Mouse (Mus musculus): ENCODE results near the gene Ttn. TPM values are rescaled to one million over a fixed set of nuclear protein-coding genes. Genes with fewer than 3 reads are reported as not detected.
"Not testable (repeated sequence)": the region's sequence is repeated elsewhere in the genome, so short reads cannot be mapped to it uniquely, and the experiment has no call there.

Ttn gene
- 1,000 to 10,000 TPM; 4,187 to 4,191 TPM for total RNA-seq (2021)
- long read RNA-seq, experiment 1, partial matches to known transcripts: 145 of 246 reads
- long read RNA-seq, experiment 1, other reads (novel, unspliced or antisense): 100 of 246 reads
- long read RNA-seq, experiment 2, partial matches to known transcripts: 146 of 239 reads
- long read RNA-seq, experiment 2, other reads (novel, unspliced or antisense): 91 of 239 reads

DNA sequence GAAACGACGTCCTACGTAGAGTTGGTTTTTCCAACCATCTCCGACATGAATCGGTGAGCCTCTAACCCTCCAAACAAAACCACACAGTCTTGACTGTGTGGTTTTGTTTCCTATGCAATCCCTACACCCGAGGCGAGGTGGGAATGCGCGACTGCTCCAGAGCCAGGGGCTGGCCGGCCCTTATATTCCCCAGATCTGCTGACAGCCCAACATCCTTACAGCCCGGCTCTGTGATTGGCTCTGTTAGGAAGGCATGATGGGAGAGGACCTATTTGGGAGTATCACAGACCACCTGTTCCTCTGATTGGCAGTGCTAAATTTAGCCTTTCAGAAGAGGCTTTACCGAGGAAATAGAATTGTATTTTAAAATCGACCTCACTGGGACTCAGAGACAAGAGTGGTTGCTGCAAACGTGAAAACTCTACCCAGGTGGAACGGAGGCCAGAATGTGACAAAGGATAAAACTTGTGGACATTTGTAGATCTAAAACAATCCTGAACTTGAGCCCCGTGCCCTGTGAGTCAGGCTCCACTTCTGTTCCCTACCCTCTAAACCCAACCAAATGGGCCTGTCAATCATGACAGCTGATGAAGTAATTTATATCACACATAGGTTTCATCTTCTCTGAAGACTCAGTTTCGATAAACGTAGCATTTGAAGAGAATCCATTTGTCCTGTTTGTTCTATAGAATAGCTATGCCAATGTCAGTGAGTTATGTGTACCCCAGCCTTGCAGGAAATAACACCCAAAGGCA is at the start of gene Ttn:
Ttn (minus strand) TSS at position 157 of the 755 bp plus-strand sequence.
- peak; percentile 76 for DNase-seq
- intact Hi-C loops (cut with DNase I; ENCODE audit: low total_unique reads): no loop called here

DNA sequence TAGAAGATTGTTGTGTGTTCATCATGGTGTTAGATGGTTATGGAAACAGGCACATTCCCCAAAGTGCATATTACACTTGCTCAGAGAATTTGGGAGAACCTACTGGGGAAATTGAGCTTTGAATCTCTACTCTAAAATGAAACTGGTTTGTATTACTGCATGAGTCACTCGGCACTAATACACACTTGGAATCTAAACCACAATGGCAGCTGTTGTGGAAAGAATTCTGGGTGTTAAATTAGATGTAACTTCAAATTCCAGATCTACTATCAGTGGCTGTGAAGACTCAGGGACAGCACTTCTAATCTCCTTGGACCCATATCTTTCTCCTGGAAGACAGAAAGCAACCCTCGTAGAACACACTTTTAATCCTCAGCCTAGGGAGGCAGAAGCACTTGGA is 38.3 kb upstream of the Ttn start:
- intact Hi-C loops (cut with DNase I; ENCODE audit: low total_unique reads): no loop called here
- no peak for DNase-seq

DNA sequence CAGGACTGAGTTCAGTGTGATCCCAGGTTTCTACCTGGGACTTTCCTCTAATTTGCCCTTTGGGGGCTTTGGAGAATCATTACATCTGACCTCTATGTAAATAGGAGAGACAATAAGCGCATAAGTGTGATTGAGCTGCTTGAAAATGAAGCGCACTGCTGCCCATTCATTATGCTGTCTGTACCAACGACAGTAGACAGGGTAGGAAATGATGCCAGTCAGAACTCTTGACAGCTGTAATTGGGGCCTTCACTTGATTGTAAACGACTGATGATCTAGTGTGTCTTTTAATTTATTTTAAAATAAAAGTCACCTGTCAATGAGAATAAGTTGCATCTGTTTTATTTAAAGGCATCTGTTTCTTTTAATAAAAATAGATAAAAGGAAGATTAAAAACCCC is 35.4 kb upstream of the Ttn start:
- no peak for DNase-seq
- intact Hi-C loops (cut with DNase I; ENCODE audit: low total_unique reads): no loop called here

DNA sequence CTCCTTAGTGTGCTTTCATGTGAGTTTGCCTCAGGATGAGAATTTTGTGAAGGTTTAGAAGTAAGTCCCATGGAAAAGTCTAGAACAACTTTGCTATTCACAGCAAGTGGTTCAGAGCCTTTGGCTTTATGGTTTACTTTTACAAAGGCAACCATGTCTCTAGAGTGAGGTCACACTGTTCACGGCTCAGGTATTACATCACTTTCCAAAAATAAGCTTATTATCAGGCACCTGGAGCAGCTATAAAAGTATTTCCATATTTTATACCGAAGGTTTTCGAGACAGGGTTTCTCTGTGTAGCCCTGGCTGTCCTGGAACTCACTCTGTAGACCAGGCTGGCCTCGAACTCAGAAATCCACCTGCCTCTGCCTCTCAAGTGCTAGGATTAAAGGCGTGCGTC is 31.1 kb upstream of the Ttn start:
- intact Hi-C loops (cut with DNase I; ENCODE audit: low total_unique reads); DNase-seq: not testable (repeated sequence)

DNA sequence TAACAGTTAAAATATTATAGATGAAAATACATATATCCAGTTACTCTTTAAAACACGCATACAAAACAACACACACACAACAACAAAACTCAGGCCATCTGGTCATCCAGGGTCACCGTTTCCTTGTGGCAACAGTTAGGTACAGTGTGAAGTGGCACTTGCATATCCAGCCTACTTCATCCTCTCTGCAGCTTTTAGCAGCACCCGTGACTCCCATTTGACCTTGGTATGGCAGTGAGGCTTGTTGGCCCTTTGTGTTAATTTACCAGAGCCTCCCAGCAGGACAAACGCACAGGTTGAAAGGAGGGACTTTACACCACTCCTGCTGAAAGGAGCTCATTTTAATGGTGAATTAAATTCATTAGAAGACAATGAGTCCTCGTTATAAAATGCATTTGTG is 29.6 kb upstream of the Ttn start:
- intact Hi-C loops (cut with DNase I; ENCODE audit: low total_unique reads): no loop called here

DNA sequence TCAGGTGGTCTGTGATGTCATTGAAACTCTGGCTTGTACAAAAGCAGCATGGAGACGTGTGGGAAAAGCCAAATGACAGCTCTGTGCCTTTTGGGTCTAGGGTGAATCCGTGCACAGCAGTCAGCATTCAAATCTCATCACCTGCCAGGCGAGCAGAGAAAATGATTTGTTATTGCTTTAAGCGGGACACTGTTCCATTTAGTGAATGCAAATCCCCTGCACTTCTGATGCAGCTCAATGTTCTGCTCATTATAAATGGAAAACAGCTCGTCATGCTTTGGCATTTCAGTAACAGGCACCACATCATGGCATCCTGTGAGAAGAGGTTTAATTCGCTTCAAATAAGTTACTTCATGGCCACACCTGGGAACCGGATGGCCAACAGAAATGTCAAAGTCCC is 24.7 kb upstream of the Ttn start:
- no peak for DNase-seq
- intact Hi-C loops (cut with DNase I; ENCODE audit: low total_unique reads): no loop called here

More for the DNA sequence above, 29.6 kb upstream of the Ttn start:
- no peak for DNase-seq

DNA sequence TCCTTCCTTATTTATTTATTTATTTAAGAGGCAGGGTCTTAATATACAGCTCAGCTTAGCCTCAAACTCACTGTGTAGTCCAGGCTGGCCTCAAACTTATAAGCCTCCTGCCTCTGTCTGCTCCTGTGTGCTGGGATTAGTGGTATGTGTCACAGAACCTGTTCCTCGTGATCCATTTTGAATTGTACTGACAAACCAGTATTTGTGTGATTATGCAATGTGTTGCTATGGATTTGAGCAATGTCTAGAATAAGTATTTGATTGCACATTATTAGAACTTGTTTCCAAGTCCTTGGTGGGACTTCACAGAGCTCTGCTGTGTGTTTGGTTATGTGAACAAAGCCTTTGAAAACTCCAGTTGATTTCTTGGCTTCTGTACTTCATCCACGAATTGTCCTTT is 20.8 kb upstream of the Ttn start:
- no peak for DNase-seq

DNA sequence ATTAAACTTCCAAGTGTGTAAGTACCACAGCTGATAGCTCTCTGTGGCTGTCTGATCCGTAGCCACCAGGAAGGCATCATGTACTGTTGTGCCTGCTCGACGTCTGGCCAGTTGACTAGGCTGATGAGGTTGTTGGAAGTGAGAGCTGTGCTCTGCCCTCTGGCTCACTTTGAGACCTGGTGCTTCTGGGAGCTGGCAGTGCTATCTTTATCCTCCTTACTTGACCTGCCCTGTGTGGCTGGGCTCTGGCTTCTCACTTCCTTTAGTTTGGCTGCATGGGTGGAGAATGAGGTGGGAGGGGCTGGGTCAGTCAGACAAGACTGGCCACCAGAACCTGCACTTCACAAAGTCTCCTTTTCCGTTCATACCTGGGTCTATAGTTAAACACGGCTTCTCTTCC is 16.0 kb upstream of the Ttn start:
- intact Hi-C loops (cut with DNase I; ENCODE audit: low total_unique reads): no loop called here
- DNase-seq: peak; percentile 50

More for the DNA sequence above, 20.8 kb upstream of the Ttn start:
- intact Hi-C loops (cut with DNase I; ENCODE audit: low total_unique reads): no loop called here

DNA sequence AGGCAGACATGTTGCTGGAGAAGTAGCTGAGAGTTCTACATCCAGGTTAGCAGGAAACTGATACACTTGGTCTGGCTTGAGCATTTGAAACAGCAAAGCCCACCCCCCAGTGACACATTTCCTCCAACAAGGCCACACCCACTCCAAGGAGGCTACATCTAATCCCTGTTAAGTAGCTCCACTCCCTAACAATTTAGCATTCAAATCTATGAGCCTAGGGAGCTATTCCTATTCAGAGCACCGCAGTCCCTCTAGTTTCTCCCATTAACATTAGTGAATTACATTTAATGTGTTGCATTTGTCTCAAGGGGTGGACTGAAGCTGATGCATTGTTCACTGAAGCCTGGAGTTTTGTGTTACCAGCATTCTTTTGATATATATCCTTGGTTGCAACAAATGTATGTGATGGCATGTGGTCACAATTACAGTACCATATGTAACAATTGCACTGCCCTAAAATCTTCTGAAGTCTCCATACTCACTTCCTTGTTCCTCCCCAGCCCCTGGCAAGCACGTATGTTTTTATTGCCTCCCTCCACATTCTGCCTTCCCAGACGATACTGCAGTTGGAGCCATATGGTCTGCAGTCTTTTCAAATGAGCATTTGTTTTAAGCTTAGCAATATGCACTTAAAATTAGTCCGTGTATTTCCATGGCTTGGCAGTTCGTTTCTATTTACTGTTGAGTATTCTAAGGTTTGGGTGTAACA is 10.3 kb upstream of the Ttn start:
- no peak for DNase-seq
- intact Hi-C loops (cut with DNase I; ENCODE audit: low total_unique reads): no loop called here

DNA sequence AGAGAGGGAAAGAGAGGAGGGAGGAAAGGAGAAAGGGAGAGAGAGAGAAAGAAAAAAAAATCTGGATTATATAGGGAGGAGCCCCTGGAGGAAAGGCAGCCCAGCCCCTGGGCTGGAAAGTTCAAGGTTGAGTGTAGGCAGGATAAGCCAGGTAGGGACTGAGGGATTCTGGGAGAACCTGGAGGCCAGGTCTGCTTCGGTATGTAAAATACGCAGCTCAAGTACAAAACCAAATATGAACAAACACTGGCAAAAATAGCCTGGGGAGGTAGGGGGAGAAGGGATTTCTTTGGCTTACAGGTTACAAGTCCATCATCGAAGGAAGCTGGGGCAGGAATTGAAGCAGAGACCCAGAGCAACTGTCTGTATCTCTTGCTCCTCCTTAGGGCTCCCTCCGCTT is 5.0 kb upstream of the Ttn start:
- intact Hi-C loops (cut with DNase I; ENCODE audit: low total_unique reads): no loop called here

DNA sequence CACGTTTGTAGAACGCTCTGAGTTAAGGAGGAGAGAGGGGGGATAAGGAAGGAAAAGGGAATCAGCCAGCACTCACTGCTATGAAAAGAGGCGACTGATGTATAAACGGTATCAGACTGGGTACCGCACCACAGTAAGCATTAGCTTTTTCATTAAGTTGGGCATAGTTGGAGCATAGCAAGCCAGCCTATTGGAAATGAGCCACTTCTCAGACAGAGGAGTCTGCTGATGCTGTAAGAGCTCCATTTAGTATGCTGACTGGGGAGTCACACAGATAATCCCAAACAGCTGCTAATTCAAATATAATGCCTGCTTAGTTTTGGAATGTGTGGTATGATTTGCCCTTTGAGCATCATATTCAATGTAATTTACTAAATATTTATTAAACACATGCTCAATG is 2.0 kb upstream of the Ttn start:
- intact Hi-C loops (cut with DNase I; ENCODE audit: low total_unique reads): no loop called here
- no peak for DNase-seq

More for the DNA sequence above, 5.0 kb upstream of the Ttn start:
- DNase-seq: no peak

DNA sequence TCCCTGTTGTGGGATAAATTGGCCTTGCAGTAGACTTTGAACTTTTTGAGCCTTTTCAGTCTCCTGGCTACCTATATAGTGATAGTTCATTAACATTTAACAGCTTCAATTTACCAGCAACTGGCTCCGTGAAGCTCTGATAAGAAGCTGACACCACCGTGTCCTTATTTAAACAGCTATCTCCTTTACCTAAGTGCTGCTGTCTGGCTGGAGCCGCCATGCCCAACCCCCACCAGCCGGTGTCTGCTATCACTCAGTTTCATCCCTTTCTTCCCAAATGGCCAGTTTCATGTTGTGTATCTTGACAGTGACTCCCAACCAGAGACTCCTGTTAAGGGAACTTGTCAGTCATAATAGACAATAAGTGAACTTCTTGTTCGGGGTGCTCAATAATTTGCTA is 1.3 kb upstream of the Ttn start:
- intact Hi-C loops (cut with DNase I; ENCODE audit: low total_unique reads): no loop called here
- DNase-seq: no peak

DNA sequence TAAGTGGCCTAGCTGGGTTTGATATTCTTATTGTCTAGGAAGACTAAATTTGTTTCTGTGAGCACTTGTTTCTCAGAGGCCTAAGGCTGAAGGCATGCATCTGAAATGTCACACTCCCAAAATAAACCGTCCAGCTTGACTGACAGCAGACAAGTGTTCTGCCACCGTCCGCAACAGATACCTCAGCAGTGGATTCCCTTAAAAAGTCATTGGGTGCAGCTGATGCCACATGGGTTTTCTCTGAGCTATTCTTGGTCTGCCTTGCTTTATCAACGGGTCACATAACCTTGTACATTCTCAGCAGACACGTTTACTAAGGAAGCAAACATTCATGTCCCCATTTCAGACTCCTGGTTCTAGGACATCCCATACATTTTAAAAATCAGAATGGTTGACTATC is 630 bp downstream of the Ttn start:
- intact Hi-C loops (cut with DNase I; ENCODE audit: low total_unique reads): no loop called here
- no peak for DNase-seq

DNA sequence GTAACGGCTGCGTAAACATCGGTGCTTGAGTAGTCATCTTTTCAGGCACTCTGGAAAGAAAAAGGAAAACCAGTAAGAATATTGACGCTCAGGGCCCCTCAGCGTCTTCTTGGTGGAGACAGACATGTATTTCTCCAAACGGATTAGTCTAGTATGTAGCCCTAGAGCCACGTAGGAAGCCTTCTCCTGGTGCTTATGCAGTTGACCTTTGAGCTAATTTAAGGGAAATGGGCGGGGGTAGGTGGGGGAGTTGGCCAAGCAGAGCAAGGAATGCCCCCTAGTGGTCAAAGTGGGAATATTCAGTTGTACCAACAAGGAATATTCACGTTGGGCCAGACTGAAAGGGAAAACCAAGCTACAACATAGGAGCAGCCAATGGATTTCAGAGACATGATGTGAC is 2.2 kb downstream of the Ttn start:
- no peak for DNase-seq
- intact Hi-C loops (cut with DNase I; ENCODE audit: low total_unique reads): no loop called here

DNA sequence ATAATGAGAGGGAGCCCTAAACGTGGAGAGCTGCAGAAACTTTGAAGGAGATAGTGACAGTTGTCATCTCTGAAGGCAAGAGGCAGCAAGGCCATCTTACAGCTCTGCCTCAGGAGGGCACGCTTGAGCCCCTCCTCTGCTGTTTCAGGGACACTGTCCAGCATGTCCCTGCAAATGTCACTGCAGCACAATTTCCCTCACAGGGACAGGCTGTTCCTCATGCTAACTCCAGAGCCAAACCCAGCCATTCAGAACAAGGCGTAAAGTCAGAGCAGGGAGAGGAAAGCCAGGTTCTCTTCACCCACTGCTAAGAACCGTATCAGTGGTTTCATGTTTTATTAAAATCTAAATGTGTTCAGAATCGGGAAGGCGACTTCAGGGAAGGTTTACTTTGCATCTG is 4.7 kb downstream of the Ttn start:
- no peak for DNase-seq
- intact Hi-C loops (cut with DNase I; ENCODE audit: low total_unique reads): no loop called here

DNA sequence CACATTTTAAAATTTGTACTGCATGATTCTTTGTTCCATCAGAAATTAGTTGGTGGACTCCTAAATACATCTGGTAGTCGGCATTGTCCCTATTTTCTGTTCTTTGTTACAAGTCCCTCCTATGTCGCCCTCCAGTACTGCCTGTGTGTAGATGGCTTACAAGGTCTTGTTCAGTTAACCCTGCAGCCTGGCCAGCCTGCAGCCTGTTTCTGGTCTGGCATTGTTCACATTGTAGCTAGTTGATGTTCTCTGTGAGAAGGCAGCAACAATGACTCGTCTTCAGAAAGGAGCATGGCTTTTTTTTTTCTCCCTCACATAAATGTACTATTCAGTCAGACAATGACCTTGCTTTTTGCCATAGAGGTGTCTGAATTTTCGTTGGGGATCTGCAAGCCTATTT is 10.3 kb downstream of the Ttn start:
- no peak for DNase-seq
- intact Hi-C loops (cut with DNase I; ENCODE audit: low total_unique reads): no loop called here

DNA sequence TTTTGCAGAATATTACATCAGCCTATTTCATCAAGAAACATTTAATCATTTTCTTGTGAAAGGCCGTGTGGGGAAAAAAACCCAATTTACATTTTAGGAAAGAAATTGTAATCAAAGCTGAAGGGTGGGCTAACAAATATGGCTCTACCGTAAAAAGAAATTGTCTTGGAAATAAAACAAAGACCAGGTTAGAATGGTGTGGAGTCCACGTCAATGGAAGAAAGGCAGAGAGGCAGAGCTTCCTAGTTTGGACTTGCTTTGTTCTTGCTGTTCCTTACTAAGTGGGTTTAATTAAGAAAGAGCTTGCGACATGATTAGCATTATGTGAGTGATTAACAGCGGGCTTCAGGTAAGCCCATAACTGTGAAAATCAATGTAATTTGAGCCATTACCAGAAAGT is 11.3 kb downstream of the Ttn start:
- DNase-seq: no peak
- intact Hi-C loops (cut with DNase I; ENCODE audit: low total_unique reads): no loop called here

DNA sequence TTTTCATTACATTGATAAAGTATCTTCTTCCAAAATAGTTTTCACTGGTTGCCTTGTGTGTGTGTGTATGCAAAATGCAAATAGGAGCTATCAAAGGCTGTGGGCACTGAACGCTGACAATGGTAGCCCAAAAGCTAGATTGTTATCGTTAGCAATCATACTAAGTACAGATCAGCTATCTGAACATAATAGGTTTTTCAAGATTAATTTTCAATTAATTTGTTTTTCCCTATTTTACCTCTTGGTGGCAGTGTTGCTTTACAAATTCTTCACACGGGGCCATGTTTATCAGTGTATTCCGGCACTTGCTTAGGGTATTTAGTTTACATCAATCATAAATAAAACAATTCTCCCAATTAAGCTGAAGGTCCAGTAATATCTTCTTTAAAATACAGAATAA is 11.7 kb downstream of the Ttn start:
- DNase-seq: no peak
- intact Hi-C loops (cut with DNase I; ENCODE audit: low total_unique reads): no loop called here

DNA sequence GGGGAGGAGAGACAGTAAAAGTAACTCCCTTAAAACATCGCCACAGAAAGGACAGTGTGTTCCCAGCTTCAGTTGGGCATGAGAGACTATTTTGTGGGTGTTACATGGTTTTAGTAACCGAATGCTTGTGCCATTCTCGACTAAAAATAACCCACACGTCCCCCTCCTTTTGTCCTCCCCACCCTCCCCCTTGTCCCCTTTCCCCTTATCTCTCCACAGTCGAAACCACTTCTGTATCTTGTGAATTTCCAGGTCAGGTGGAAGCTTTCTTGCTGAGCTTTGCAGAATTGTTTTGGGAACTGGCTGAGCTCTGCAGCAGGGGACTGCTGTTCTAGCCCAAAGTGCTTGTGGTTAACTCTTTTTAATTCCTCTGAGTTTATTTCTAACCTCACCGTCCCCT is 12.1 kb downstream of the Ttn start:
- intact Hi-C loops (cut with DNase I; ENCODE audit: low total_unique reads): no loop called here

DNA sequence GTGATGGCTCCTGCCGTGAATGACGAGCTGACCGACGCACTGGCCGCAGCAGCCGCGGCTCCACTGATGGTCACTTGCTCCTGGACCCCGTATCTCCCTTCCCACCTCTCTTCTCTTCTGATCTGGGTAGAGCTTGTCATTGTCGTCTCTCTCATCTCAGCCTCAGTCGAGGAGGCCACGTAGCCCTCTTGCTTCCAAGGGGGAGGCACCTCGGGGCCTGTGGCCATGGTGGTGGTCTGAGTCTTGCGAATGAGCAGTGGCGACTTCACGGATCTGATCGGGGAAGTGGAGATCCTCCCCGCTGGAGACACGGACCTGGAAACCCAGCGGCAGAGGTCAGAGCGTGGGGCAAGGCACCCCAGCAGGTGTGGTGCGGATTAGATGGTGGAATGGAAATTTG is 12.7 kb downstream of the Ttn start:
- DNase-seq: no peak
- intact Hi-C loops (cut with DNase I; ENCODE audit: low total_unique reads): loop anchor here (5.0 kb wide), 1 partner anchor 42 kb away; no protein-coding TSS in a partner anchor

More for the DNA sequence above, 12.1 kb downstream of the Ttn start:
- no peak for DNase-seq

DNA sequence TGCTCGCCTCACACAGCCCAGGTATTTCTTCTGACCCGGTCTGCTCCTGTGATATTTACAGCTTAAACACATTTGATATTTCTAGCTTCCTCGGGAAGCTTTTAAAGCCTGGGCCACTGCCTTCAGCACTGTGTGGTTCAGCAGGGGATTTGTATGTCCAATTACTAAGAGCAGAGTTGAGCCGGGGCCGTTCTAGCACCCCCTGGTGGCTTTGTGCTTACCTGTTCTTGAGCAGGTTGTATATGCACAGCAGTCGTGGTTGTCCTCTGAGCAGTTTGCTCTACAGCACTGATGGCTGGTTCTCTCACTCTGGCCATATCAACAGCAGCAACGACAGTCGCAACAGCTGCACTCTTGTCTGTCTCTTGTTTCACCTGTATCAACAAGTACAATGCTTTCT is 13.4 kb downstream of the Ttn start:
- peak; percentile 76 for DNase-seq
- intact Hi-C loops (cut with DNase I; ENCODE audit: low total_unique reads): loop anchor here (5.0 kb wide), 1 partner anchor 42 kb away; no protein-coding TSS in a partner anchor

Data from gastrocnemius, postnatal 14 days (tissue).